Mouse (Mus musculus): Measurements from ENCODE around the gene Reep6.
A peak's percentile ranks its signal among the peaks of the same experiment; 100 is the strongest.

The Reep6 gene

DNA sequence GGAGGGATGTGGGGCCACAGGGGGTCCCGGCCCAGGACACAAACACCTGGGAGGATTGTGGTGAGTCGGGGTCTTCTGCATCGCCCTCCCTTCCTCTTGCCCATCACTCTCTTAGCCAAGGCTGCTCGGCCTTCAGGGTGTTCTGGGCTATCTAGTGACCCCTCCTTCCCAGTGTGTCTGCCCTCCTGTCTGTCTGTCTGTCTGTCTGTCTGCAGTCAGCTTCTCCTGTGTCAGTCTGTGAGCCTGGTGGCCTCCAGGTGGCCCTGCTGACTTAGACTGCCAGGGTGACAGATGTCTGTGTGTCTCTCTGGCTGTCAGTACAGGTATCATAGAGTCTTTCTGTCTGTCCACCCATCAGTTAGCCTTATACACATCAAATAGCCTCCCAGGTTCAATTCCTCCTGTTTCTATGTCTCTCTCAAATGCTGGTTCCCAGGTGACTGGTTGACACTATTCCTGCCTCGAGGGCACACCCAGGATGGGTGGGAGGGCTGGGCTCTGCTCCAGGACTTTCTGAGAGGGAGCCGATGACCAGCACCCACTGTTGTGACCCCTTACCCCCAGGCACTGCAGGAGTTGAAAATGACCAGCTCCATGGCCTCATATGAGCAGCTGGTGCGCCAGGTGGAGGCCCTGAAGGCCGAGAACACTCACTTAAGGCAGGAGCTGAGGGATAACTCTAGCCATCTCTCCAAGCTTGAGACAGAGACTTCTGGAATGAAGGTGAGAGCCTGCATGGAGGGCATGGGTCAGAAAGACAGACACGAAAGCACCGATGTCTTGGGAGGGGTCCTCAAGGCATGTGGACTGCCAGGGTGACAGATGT lies 28.3 kb upstream of the Reep6 start:
- DNase-seq (ENCODE audit: low read depth, low spot score), result no peak

DNA sequence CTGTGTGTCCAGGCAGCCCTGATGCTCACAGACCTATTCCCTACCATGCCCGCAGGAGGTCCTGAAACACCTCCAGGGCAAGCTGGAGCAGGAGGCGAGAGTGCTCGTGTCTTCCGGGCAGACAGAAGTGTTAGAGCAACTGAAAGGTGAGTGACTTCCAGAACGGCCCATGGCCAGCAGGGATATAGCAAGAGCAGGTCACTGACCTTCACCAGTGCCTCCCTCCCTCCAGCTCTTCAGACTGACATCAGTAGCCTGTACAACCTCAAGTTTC lies 27.7 kb upstream of the Reep6 start:
- DNase-seq (ENCODE audit: low read depth, low spot score), result no peak

DNA sequence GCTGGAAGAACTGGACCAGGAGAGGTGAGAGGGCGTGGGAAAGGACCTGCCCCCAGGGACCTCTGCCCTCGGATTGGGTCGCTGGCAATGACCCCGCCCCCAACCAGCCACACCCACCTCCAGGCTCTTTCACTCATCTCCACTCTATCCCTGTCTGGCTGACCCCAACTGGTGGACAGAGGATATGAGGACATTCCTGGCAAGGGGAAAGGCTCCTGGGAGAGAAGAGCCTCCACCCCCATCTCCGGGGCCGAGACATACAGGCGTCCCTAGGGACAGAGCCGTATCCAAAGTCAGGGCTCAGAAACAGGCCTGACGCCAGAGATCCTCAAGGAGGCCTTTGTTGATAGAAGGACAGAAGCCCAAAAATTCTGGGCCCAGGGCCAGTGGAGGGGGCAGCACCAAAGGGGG lies 27.3 kb upstream of the Reep6 start:
- no peak for DNase-seq (ENCODE audit: low read depth, low spot score)

DNA sequence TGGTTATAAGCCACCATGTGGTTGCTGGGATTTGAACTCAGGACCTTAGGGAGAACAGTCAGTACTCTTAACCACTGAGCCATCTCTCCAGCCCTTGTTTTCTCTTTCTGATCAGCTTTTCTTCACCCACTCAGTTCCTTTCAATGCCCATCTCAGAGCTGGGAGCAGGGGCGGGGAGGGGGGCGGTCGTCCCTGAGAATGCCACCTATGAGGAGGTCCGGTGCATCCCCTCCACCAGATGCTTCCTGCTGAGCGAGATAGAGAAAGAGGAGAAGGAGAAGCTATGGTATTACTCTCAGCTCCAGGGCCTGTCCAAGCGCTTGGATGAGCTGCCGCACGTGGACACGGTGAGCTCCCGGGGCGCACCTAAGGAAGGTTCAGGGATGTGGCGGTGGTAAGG lies 25.3 kb upstream of the Reep6 start:
- DNase-seq (ENCODE audit: low read depth, low spot score), result no peak

DNA sequence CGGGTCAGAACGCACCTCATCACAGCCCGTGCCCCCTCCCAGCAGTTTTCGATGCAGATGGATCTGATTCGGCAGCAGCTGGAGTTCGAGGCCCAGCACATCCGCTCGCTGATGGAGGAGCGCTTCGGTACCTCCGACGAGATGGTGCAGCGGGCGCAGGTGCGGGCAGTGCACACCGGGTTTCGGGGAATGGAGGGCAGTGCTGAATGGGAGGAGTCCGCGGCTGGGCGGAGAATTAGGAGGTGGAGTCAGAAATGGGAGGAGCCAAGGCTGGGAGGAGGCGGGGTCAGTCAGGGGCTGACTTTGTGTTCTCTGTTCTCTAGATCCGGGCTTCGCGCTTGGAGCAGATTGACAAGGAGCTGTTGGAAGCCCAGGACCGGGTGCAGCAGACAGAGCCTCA lies 24.9 kb upstream of the Reep6 start:
- no peak for DNase-seq (ENCODE audit: low read depth, low spot score)

DNA sequence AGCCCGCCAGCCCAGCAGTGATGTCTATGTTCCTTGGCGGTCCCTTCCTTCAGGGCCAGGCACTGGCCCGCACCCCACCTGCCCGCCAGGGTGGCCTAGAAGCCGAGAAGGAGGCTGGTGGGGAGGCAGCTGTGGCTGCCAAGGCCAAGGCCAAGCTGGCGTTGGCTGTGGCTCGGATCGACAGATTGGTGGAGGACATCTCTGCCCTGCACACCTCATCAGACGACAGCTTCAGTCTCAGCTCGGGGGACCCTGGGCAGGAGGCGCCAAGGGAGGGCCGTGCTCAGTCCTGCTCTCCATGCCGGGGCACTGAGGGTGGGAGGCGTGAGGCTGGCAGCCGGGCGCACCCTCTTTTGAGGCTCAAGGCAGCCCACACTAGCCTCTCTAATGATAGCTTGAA lies 18.2 kb upstream of the Reep6 start:
- no peak for DNase-seq (ENCODE audit: low read depth, low spot score)

DNA sequence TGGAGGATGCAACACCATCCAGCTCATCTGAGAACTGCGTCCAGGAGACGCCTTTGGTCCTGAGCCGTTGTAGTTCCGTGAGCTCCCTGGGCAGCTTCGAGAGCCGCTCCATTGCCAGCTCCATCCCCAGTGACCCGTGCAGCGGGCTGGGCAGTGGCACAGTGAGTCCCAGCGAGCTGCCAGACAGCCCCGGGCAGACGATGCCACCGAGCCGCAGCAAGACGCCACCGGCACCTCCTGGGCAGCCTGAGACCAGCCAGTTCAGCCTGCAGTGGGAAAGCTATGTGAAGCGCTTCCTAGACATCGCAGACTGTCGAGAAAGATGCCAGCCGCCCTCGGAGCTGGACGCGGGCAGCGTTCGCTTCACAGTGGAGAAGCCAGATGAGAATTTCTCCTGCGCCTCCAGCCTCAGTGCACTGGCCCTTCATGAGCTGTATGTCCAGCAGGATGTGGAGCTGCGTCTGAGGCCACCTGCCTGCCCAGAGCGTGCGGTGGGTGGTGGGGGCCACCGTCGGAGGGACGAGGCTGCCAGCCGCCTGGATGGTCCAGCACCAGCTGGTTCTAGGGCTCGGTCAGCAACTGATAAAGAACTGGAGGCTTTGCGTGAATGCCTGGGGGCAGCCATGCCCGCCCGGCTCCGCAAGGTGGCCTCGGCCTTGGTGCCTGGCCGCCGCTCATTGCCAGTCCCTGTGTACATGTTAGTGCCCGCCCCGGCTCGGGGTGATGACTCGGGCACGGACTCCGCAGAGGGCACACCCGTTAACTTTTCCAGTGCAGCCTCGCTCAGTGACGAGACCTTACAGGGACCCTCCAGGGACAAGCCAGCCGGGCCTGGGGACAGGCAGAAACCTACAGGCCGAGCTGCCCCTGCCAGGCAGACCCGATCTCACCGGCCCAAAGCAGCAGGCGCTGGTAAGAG lies 16.9 kb upstream of the Reep6 start:
- no peak for DNase-seq (ENCODE audit: low read depth, low spot score)

DNA sequence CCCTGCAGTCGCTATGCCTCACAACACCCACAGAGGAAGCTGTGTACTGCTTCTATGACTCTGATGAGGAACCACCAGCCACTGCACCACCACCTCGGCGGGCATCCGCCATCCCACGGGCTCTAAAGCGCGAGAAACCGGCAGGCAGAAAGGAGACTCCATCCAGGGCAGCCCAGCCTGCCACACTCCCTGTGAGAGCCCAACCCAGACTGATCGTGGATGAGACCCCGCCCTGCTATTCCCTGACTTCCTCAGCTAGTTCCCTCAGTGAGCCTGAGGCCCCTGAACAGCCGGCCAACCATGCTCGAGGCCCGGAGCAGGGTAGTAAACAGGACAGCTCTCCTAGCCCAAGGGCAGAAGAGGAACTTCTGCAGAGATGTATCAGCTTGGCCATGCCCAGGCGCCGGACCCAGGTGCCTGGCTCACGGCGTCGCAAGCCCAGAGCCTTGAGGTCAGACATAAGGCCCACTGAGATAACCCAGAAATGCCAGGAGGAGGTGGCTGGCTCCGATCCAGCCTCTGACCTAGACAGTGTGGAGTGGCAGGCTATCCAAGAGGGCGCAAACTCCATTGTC lies 16.0 kb upstream of the Reep6 start:
- DNase-seq (ENCODE audit: low read depth, low spot score), result no peak

DNA sequence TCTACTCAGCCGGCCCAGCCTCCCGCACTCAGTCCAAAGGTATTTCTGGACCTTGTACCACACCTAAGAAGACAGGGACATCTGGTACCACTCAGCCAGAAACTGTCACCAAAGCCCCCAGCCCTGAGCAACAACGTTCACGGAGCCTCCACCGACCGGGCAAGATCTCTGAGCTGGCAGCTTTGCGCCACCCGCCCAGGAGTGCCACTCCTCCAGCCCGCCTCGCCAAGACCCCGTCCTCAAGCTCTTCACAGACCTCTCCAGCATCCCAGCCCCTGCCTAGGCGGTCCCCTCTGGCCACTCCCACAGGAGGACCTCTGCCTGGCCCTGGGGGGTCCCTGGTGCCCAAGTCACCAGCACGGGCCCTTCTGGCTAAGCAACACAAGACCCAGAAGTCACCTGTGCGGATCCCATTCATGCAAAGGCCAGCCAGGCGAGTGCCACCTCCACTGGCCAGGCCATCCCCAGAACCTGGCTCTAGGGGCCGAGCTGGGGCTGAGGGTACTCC lies 15.2 kb upstream of the Reep6 start:
- no peak for DNase-seq (ENCODE audit: low read depth, low spot score)

DNA sequence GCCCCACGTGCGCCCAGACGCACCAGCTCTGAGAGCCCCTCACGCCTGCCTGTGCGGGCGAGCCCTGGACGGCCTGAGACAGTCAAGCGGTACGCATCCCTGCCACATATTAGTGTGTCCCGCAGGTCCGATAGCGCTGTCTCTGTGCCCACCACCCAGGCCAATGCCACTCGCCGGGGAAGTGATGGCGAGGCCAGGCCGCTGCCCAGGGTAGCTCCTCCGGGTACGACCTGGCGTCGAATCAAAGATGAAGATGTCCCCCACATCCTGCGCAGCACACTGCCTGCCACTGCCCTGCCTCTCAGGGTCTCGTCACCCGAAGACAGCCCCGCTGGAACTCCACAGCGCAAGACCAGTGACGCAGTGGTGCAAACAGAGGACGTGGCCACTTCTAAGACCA lies 14.4 kb upstream of the Reep6 start:
- no peak for DNase-seq (ENCODE audit: low read depth, low spot score)

DNA sequence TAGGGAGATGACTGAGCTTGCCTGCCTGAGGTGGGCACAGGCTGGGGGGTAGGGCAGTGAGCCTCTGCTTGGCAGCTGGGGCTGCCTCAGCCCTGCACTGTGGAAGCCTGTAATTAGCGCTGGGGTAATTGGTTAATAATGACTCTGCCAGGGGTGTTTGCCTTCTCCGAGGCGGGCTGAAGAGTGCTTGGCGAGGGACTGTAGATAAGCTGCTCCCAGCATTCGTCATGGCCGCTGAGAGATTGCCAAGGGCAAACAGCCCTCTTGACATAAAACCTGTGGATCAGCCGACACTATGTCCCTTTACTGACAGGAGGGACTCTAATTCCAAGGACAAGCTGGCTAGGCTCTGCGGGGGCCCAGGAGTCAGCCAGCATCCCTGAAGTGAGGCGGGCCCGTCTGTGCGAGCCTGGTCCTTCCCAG lies 13.4 kb upstream of the Reep6 start:
- DNase-seq (ENCODE audit: low read depth, low spot score), result no peak

DNA sequence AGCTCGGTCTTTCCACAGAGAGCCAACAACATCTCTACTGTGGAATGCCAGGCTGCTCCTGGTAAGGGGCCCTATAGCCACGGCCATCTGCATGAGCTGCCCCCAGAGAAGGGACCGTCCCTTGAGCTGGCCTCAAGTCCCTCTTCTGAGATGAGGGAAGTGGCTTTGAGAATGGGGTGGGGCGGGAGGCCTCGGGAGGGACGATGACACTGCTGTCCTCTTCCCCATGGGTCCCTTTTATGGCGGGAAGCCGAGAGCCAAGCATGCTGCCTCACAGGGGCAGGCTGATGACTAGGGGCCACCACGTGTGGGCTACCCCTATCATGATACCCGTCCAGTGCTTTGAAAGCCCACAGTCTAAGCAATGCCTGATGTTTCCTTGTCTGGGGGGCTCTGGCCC lies 12.7 kb upstream of the Reep6 start:
- DNase-seq (ENCODE audit: low read depth, low spot score), result no peak

DNA sequence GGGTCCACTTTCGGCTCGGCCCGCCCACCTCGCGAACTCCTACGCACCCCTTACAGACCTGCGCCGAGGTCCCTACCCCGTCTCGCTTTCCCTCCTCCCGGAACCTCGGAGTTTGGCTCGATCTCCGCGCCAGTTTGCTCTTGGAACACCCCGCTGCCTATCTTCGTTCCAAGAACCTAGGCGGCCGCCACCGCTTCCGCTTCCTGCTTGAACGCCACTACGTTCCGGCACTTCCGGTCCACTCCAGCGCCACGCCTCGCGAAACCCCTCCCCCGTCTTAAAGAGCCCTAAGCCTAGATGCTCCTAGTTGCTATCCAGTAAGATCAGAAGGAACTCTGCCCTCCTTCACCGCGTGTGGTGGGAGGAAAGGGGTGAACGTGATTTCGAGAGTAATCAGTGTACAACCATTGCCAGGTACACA lies 9.4 kb upstream of the Reep6 start, which contains the start of gene 2310011J03Rik:
TSS of gene 2310011J03Rik (minus strand) at position 198 of the 421 bp plus-strand sequence.
- peak; percentile 80 for DNase-seq (ENCODE audit: low read depth, low spot score)

DNA sequence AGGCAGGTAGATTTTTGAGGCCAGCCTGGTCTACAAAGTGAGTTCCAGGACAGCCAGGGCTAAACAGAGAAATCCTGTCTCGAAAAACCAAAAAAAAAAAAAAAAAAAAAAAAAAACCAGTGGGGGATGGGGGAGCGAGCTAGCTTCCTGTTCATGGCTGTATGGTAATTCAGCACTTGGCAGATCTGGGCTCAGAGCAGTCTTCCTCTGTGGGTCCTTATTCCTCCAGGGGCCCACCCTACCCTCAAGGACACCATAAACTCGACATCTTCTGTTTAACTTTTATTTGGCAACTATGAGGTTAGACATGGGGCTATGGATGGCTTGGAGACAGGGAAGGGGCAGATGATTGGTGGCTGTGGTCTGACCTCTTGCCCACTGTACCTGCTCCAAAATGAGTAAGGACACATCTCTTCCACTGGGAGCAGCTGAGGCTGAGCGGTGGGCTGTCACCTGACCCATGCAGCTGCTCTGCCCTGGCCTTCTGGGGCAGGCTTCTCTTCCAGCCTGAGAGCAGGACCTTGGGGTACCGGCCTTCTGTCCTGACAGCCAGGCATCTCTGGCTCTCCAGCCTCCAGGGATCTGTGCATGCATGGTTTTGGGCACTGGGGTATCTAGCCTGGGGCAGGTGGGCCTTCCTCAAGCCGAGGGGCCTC lies 8.6 kb upstream of the Reep6 start:
- DNase-seq (ENCODE audit: low read depth, low spot score), result no peak

DNA sequence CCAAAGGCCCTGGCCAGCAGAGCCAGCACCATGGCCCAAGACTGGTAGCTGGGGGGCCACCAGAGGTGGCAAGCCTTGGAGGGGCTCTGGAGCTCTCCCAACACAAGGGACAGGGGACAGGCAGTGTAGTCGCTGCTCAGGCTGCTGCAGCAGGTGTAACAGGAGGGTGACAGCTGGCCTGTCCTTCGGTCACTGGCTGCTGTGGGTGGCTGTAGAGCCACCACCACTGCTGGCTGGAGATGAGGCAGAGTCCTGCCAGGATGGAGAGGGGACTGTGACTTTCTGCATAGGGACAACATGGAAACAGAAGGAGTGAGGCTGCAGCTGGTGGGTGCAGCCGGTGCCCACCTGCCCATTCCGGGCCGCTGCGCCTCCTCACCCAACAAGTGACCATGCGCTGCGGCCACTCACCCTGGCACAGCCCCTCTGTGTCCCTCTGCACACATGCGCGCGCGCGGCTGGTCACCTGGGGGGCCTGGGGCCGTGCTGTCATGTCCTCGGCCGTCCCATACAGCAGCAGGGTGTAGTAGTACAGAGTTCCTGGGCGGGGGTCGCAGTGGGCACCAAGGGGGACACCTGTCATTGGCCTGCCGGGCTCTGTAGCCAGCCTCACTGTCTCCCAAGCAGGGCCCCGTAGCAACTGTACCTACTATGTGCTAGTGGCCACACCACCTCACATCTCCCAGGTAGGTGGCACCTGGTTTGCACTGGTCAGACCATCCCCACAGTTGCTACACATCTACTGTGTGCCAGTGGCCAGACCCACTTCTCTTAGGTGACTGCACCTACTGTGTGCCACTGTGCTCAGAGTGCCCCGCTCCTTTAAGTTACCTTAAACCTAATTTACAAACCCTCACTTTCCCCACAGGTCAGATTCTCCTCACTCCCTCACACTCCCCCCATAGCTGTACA lies 7.8 kb upstream of the Reep6 start:
- DNase-seq (ENCODE audit: low read depth, low spot score), result no peak

DNA sequence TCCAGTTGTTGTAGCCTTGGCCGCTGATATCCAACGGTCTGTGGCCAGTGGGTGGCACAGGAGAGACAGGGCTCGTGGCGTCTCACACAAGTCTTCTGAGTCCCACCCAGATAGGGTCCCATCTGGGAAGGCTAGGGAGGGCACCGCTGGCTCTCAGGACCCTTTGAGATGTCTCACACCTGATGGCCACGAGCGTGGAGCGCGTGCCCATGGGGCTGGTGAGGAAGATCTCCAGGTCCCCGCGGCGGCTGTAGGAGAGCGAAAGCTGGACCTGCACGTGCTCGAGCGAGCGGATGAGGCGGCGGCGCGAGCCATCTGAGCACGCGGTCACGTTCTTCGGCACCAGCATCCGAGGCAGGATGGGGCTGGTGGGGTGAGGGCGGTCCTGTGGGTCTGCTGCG lies 6.9 kb upstream of the Reep6 start:
- no peak for DNase-seq (ENCODE audit: low read depth, low spot score)

DNA sequence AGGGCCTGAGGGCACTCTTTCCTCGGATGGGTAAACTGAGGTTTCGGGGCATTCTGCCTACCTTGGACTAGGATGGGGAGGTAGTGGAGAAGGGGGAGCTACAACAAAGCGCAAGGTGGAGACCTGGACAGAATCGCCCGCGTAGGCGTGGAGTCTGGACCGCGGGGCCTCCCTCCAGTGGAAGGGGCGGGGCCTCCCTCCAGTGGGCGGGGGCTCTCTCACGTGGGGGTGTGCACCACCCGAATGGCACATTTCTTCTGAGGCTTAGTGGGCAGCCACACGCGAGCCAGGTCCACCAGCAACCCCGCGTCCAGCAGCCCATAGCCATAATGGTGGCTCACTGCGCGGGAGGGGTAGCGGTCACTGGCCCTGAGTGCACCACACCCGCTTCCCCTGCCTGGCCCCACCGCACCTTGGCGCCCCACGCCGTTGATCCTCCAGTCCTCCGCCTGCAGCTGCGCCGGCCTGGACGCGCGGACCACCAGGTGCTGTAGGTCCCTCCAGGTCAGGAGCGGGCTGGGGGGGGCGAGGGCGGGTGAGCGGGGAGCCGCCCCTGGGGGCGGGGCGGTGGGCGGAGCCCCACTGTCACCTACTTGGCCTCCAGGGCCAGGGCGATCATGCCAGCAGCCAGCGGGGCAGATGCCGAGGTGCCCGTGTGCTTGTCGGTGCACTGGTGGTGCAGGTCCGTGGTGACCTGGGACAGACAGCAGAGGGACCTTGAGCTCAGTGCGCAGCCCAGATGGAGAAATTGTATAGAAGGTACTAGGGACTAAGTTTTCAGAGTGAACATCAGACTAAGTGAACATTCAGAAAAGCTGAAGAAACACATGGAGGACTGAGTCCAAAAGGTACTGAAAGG lies 6.3 kb upstream of the Reep6 start:
- no peak for DNase-seq (ENCODE audit: low read depth, low spot score)

DNA sequence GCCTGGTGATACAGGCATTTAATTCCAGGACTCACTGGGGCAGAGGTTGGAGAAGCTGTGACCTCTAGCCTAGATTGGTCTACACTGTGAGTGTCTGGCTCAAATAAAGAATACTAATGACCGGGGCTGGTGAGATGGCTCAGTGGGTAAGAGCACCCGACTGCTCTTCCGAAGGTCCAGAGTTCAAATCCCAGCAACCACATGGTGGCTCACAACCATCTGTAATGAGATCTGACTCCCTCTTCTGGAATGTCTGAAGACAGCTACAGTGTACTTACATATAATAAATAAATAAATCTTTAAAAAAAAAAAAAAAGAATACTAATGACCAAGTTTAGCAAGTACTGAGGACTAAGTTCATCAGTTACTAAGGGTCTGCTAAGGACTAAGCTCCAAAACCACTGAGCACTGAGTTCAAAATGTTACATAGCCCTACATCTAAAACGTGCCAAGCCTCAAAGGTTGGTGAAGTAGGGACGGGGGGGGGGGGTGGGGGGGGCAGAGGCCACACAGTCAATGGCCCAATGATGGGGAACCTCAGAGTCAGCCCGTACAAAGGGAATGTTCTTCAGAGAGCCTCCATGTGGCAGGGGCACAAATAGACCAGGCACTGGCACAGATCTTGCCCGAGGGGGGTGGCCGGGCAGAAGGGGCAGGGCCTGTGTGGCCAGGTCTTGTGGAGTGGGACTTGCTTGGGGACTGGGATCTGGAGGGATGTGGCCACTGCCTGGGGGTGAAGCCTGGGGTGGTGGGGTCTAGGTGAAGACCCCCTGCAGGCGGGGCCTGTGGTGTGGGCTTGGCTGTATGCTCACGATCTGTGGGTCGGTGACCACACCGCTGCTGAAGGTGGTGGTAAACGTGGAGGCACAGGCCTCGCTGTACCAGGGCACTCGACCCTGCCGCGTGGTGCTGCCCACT lies 5.4 kb upstream of the Reep6 start:
- DNase-seq (ENCODE audit: low read depth, low spot score), result no peak

DNA sequence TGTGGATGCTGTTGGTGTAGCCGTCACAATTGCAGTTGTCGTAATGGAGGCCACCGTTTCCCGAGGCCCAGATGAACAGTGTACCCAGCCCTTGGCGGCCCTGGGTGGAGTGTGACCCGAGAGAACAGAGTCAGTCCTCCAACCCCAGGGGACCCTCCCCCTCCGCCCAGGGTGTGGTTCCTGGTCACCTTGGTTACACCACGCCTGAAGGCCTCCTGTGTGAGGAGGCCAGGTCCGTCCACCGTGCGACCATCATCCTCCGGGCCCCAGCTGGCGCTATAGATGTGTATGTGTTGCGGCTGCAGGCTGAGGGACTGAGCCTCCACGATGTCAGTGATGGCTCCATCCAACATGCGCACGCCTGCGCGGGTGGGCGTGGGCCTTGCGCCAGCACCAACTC lies 4.7 kb upstream of the Reep6 start:
- no peak for DNase-seq (ENCODE audit: low read depth, low spot score)

All from c-Kit-negative CD71-positive TER-119-positive erythroid progenitor cells, embryonic 14.5 days (primary cell).